Mouse (Mus musculus): Measurements from ENCODE around the gene Ckap4. TPM values are rescaled to one million over a fixed set of nuclear protein-coding genes. Genes with fewer than 3 reads are reported as not detected.

The Ckap4 gene
- polyA plus RNA-seq, 1 experiment, result 58.8 TPM

DNA sequence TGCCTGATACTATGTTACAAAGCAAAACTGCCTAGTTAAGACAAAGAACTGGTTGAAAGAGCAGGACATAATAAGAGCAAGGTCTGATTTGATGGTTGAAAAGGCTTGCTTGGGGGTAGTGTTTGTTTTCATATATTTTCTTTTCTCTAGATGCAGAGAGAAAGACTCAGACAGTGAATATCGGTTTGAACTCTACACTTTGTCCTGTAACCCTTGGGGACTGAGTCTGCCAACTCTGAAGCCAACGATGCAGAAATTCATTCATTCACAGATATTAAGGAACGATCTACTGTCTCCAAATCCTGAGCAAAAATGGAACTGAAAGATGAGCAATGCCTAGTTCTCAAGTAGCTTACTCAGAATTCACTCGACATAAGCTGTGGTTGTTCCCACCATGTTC, 53.7 kb downstream of the Ckap4 start:
- no peak overlapping the region for H3K4me3 ChIP-seq

DNA sequence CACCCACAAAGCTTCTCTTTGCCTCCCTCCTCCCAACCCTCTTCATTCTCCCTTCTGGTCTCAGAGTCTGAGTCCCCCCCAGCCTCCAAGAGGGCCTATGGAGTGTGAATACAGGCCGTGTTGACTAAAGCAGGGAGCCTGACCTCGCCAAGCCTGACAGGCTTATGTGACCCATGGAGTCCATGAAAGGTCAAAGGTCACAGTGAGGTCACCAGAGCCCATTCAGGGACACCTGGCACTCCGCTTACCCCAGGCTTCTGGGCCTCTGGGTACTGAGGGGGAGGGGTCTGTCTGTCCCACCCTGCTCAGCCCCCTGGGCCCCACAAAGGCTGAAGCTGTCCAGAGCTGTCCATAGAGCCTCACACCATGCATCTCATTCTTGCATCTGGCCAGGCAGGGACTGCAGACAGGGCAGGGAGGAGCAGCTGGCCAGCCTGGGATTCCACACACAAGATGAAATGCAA, 56.2 kb downstream of the Ckap4 start:
- no peak overlapping the region for H3K4me2 ChIP-seq (ENCODE audit: low read depth)
- TF ChIP-seq MYOG (IDR thresholded peaks at IDR 0.05; ENCODE audit: control insufficient read depth in 1 of 3, insufficient read depth in 1 of 3, insufficient read length in 2 of 3, low read depth in 2 of 3) (peak in 2 of 3 experiments; percentile 21 to 68), MYOD1 (IDR thresholded peaks at IDR 0.05; ENCODE audit: control insufficient read depth in 1 of 3, insufficient read length in 2 of 3, low read depth in 2 of 3) (peak in 1 of 3 experiments; percentile 11), POLR2AphosphoS2 (IDR thresholded peaks at IDR 0.05; ENCODE audit: insufficient read length, low read depth) (no peak)
- no peaks in the 10 kb centered on the region for H3K79me2 ChIP-seq (ENCODE audit: control insufficient read depth, insufficient read depth)
- no peaks in the 10 kb centered on the region for H3K36me3 ChIP-seq (ENCODE audit: control insufficient read depth, insufficient read depth)
- no peaks in the 10 kb centered on the region for H3K27me3 ChIP-seq (ENCODE audit: control insufficient read depth, insufficient read depth, insufficient read length)
- no peak overlapping the region for H3K4me3 ChIP-seq
- no peak overlapping the region for H3ac ChIP-seq (ENCODE audit: control insufficient read depth, insufficient read length)

More for the DNA sequence above, 53.7 kb downstream of the Ckap4 start:
- Histone ChIP-seq H3K79me2 (ENCODE audit: control insufficient read depth, insufficient read depth) (no peaks in the 10 kb centered on the region), H3K36me3 (ENCODE audit: control insufficient read depth, insufficient read depth) (no peaks in the 10 kb centered on the region), H3K27me3 (ENCODE audit: control insufficient read depth, insufficient read depth, insufficient read length) (no peaks in the 10 kb centered on the region), H3K4me2 (ENCODE audit: low read depth) (peak overlapping the region; percentile 57), H3ac (ENCODE audit: control insufficient read depth, insufficient read length) (no peak overlapping the region)
- TF ChIP-seq MAX (IDR thresholded peaks at IDR 0.05; ENCODE audit: low read depth) (no peak), MYOG (IDR thresholded peaks at IDR 0.05; ENCODE audit: control insufficient read depth in 1 of 3, insufficient read depth in 1 of 3, insufficient read length in 2 of 3, low read depth in 2 of 3) (no peak)

DNA sequence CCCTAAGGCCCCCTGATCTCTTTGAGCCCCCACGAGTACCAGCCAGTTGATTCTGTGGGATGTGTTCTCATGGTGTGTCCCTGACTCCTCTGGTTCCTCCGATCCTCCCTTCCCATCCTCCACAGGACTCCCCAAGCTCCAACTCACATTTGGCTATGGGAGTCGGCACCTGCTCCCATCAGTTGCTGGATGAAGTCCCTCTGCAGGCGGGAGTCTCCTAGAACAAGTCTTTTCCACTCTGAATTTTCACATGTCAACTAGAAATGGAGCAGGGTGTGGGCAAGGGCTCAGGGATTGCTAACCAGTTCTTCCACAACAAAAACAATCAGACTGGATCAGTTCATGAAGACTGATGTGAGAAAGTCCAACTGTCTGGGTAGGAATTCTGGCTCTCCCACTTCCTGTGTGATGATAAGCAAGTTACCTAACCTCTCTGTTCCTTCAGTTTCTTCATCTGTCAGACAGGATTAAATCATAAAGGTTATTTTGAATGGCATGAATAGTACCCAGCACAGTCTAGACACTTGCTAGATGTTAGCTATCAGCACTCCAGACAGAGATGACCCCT, 56.7 kb downstream of the Ckap4 start:
- Histone ChIP-seq H3K79me2 (ENCODE audit: control insufficient read depth, insufficient read depth) (no peaks in the 10 kb centered on the region), H3K4me3 (no peak overlapping the region), H3K36me3 (ENCODE audit: control insufficient read depth, insufficient read depth) (no peaks in the 10 kb centered on the region), H3ac (ENCODE audit: control insufficient read depth, insufficient read length) (no peak overlapping the region), H3K27me3 (ENCODE audit: control insufficient read depth, insufficient read depth, insufficient read length) (no peaks in the 10 kb centered on the region), H3K4me2 (ENCODE audit: low read depth) (no peak overlapping the region)
- TF ChIP-seq MYOD1 (IDR thresholded peaks at IDR 0.05; ENCODE audit: control insufficient read depth in 1 of 3, insufficient read length in 2 of 3, low read depth in 2 of 3) (peak; percentile 38 to 72 (median 47)), POLR2AphosphoS2 (IDR thresholded peaks at IDR 0.05; ENCODE audit: insufficient read length, low read depth) (no peak), USF1 (IDR thresholded peaks at IDR 0.05; ENCODE audit: low read depth) (no peak), CEBPB (IDR thresholded peaks at IDR 0.05; ENCODE audit: insufficient read depth, poor library complexity, severe bottlenecking) (no peak), TCF12 (IDR thresholded peaks at IDR 0.05; ENCODE audit: insufficient read depth, poor library complexity, severe bottlenecking) (no peak), TCF3 (IDR thresholded peaks at IDR 0.05; ENCODE audit: insufficient read length, low read depth) (no peak), REST (IDR thresholded peaks at IDR 0.05; ENCODE audit: insufficient read depth, insufficient read length) (no peak), MYOG (IDR thresholded peaks at IDR 0.05; ENCODE audit: control insufficient read depth in 1 of 3, insufficient read depth in 1 of 3, insufficient read length in 2 of 3, low read depth in 2 of 3) (no peak), MAX (IDR thresholded peaks at IDR 0.05; ENCODE audit: low read depth) (no peak)

Other genes starting within 250 kb of the Ckap4 start
- gene Nuak1, start 93.5 kb downstream of the Ckap4 start, polyA plus RNA-seq (2012; fragmentation: generic; extraction: Trizol), result 21.8 TPM
- 10.3 TPM for gene Tcp11l2, start 42.6 kb upstream of the Ckap4 start, polyA plus RNA-seq (2012; fragmentation: generic; extraction: Trizol)
- gene Polr3b, start 88.2 kb upstream of the Ckap4 start, polyA plus RNA-seq (2012; fragmentation: generic; extraction: Trizol), result 8.5 TPM
- 0.12 TPM for gene Rfx4, start 222.0 kb upstream of the Ckap4 start, polyA plus RNA-seq (2012; fragmentation: generic; extraction: Trizol)

All from myocyte (in vitro differentiated cells).